Mouse (Mus musculus) left cerebral cortex, postnatal 4 days (tissue): Measurements from ENCODE around the gene Adamtsl3. TPM values are rescaled to one million over a fixed set of nuclear protein-coding genes. Genes with fewer than 3 reads are reported as not detected.

ENCODE experiments used
- DNase-seq: peaks from one replicate; pipeline ENCODE4 v3.0.0-alpha.2; 2022
- intact Hi-C: fragments of 180-260 bp; cut with DNase I; formaldehyde crosslinking; loops from one replicate; pipeline ENCODE4 v1.15.1; 2025
- total RNA-seq, 2 experiments: library from RNA; stranded (reverse); gene quantifications; 2 replicates each; pipeline ENCODE4 v1.2.3; 2021

Adamtsl3 gene
- total RNA-seq, 2 experiments from 2014 or later, result 2.8 to 3.7 TPM

- intact Hi-C loops, result loop anchor here (10.0 kb wide), 1 partner anchor 154 kb away; the partner anchor contains the start of genes Efl1 and Saxo2
- no peak for DNase-seq
Measured at GRCm38 (mm10) chr7:82491018-82491417, 155.5 kb downstream of the Adamtsl3 start.

- DNase-seq, result no peak
- intact Hi-C loops, result loop anchor here (10.0 kb wide), 1 partner anchor 152 kb away; the partner anchor contains the start of genes Efl1 and Saxo2
Measured at GRCm38 (mm10) chr7:82492881-82493280, 157.4 kb downstream of the Adamtsl3 start.

GRCm38 (mm10) chr7:82494220-82494619, 158.7 kb downstream of the Adamtsl3 start:
- DNase-seq, result no peak
- intact Hi-C loops, result loop anchor here (10.0 kb wide), 1 partner anchor 151 kb away; the partner anchor contains the start of genes Efl1 and Saxo2

GRCm38 (mm10) chr7:82497064-82497463, 161.6 kb downstream of the Adamtsl3 start:
- intact Hi-C loops, result loop anchor here (10.0 kb wide), 1 partner anchor 148 kb away; the partner anchor contains the start of genes Efl1 and Saxo2

GRCm38 (mm10) chr7:82501306-82501705, 165.8 kb downstream of the Adamtsl3 start:
- intact Hi-C loops, result no loop called here
- no peak for DNase-seq

More at GRCm38 (mm10) chr7:82497064-82497463, 161.6 kb downstream of the Adamtsl3 start:
- DNase-seq, result no peak

- intact Hi-C loops, result no loop called here
- DNase-seq, result no peak
Measured at GRCm38 (mm10) chr7:82502511-82502910, 167.0 kb downstream of the Adamtsl3 start.

- peak; percentile 66 for DNase-seq
- intact Hi-C loops, result no loop called here
Measured at GRCm38 (mm10) chr7:82504101-82504500, 168.6 kb downstream of the Adamtsl3 start.

- DNase-seq, result no peak
- intact Hi-C loops, result no loop called here
Measured at GRCm38 (mm10) chr7:82530583-82530982, 195.1 kb downstream of the Adamtsl3 start.

GRCm38 (mm10) chr7:82531376-82531775, 195.9 kb downstream of the Adamtsl3 start:
- peak; percentile 46 for DNase-seq
- intact Hi-C loops, result no loop called here

- intact Hi-C loops, result no loop called here
- no peak for DNase-seq
Measured at GRCm38 (mm10) chr7:82533188-82533587, 197.7 kb downstream of the Adamtsl3 start.

- intact Hi-C loops, result no loop called here
- no peak for DNase-seq
Measured at GRCm38 (mm10) chr7:82533747-82534504, 198.4 kb downstream of the Adamtsl3 start.

- intact Hi-C loops, result no loop called here
Measured at GRCm38 (mm10) chr7:82544390-82544919, 209.0 kb downstream of the Adamtsl3 start.

GRCm38 (mm10) chr7:82552005-82552404, 216.5 kb downstream of the Adamtsl3 start:
- DNase-seq, result no peak
- intact Hi-C loops, result no loop called here

More at GRCm38 (mm10) chr7:82544390-82544919, 209.0 kb downstream of the Adamtsl3 start:
- no peak for DNase-seq

GRCm38 (mm10) chr7:82555803-82556202, 220.3 kb downstream of the Adamtsl3 start:
- intact Hi-C loops, result no loop called here
- no peak for DNase-seq

- intact Hi-C loops, result no loop called here
- DNase-seq, result no peak
Measured at GRCm38 (mm10) chr7:82556417-82556816, 220.9 kb downstream of the Adamtsl3 start.

- DNase-seq, result no peak
- intact Hi-C loops, result no loop called here
Measured at GRCm38 (mm10) chr7:82557111-82557510, 221.6 kb downstream of the Adamtsl3 start.

GRCm38 (mm10) chr7:82566688-82567087, 231.2 kb downstream of the Adamtsl3 start:
- DNase-seq, result no peak
- intact Hi-C loops, result no loop called here

GRCm38 (mm10) chr7:82567811-82568210, 232.3 kb downstream of the Adamtsl3 start:
- intact Hi-C loops, result no loop called here
- no peak for DNase-seq

- DNase-seq, result no peak
- intact Hi-C loops, result no loop called here
Measured at GRCm38 (mm10) chr7:82572981-82573380, 237.5 kb downstream of the Adamtsl3 start.

GRCm38 (mm10) chr7:82580007-82580406, 244.5 kb downstream of the Adamtsl3 start:
- no peak for DNase-seq
- intact Hi-C loops, result no loop called here

- DNase-seq, result no peak
- intact Hi-C loops, result no loop called here
Measured at GRCm38 (mm10) chr7:82581802-82582201, 246.3 kb downstream of the Adamtsl3 start.

- intact Hi-C loops, result no loop called here
- DNase-seq, result no peak
Measured at GRCm38 (mm10) chr7:82582534-82582933, 247.0 kb downstream of the Adamtsl3 start.
